Mouse (Mus musculus): ENCODE measurements around the gene Xaf1.

Xaf1 gene

GRCm38 (mm10) chr11:72361385-72362346 lies 60.2 kb downstream of the Xaf1 start:
- DNase-seq (ENCODE audit: low spot score in 2 of 2): peak; percentile 47 to 62

- no peak for DNase-seq (ENCODE audit: low spot score in 2 of 2)
These were observed 60.9 kb downstream of the Xaf1 start, which contains the start of gene Tekt1 for GRCm38 (mm10) chr11:72362347-72362741. TSS of gene Tekt1 (minus strand) at chr11:72362442.
